Mouse (Mus musculus): ENCODE measurements around the gene Chic2. TPM values are rescaled to one million over a fixed set of nuclear protein-coding genes. Genes with fewer than 3 reads are reported as not detected.

Chic2 gene
- total RNA-seq, 1 experiment: 38.9 TPM

- no peaks in the 10 kb centered on the region for H3K36me3 ChIP-seq (ENCODE audit: control insufficient read depth, insufficient read depth, low read length, poor library complexity, severe bottlenecking)
- peak; percentile 60 for DNase-seq (ENCODE audit: low read depth, low spot score)
- in situ Hi-C loops (cut with MboI; ENCODE audit: low sequenced_read_pairs in 2 of 2, unreplicated experiment in 2 of 2): no loop called here
- H3K9me3 ChIP-seq (ENCODE audit: control insufficient read depth, insufficient read depth, low read depth, low read length): no peaks in the 10 kb centered on the region
- TF ChIP-seq ZC3H11A (IDR thresholded peaks at IDR 0.05; ENCODE audit: borderline replicate concordance, low read depth, low read length): peak; percentile 54; the same call in 1 of the 2 replicates
- peak; percentile 72 for TF ChIP-seq ZNF384 (IDR thresholded peaks at IDR 0.05; ENCODE audit: low read depth, low read length)
- TF ChIP-seq MAFK (IDR thresholded peaks at IDR 0.05; ENCODE audit: insufficient read depth, low read depth, low read length): 0 out of 2 replicates have a peak, but pooled peaks have one; percentile 7
- TF ChIP-seq HCFC1 (IDR thresholded peaks at IDR 0.05; ENCODE audit: borderline replicate concordance, insufficient read depth, low read length): no peak
- no peak for TF ChIP-seq CHD2 (IDR thresholded peaks at IDR 0.05; ENCODE audit: low read depth, low read length)
- peaks cover 0 to 2% of the 10 kb centered on the region in 2 experiments; a peak in 1 of 4 replicates for H3K4me1 ChIP-seq (ENCODE audit: control insufficient read depth in 2 of 2, insufficient read depth in 2 of 2, low read length in 2 of 2, poor library complexity in 1 of 2)
- H3K9ac ChIP-seq (ENCODE audit: insufficient read depth, low read depth, low read length, poor library complexity, severe bottlenecking): no peak overlapping the region
- no peak overlapping the region for H3K27ac ChIP-seq (ENCODE audit: insufficient read depth, low read depth, low read length, poor library complexity, severe bottlenecking)
- no peak overlapping the region for H3K4me3 ChIP-seq (ENCODE audit: insufficient read depth in 1 of 2, low read depth in 1 of 2, low read length in 2 of 2, poor library complexity in 1 of 2, severe bottlenecking in 1 of 2)
Observed at GRCm38 (mm10) chr5:74960840-74961543, 83.6 kb downstream of the Chic2 start.

GRCm38 (mm10) chr5:74960306-74960705, 84.3 kb downstream of the Chic2 start:
- TF ChIP-seq HCFC1 (IDR thresholded peaks at IDR 0.05; ENCODE audit: borderline replicate concordance, insufficient read depth, low read length) (no peak), ZNF384 (IDR thresholded peaks at IDR 0.05; ENCODE audit: low read depth, low read length) (no peak), CHD2 (IDR thresholded peaks at IDR 0.05; ENCODE audit: low read depth, low read length) (no peak), MAFK (IDR thresholded peaks at IDR 0.05; ENCODE audit: insufficient read depth, low read depth, low read length) (no peak), ZC3H11A (IDR thresholded peaks at IDR 0.05; ENCODE audit: borderline replicate concordance, low read depth, low read length) (no peak)
- Histone ChIP-seq H3K4me3 (ENCODE audit: insufficient read depth in 1 of 2, low read depth in 1 of 2, low read length in 2 of 2, poor library complexity in 1 of 2, severe bottlenecking in 1 of 2) (no peak overlapping the region), H3K9ac (ENCODE audit: insufficient read depth, low read depth, low read length, poor library complexity, severe bottlenecking) (no peak overlapping the region), H3K36me3 (ENCODE audit: control insufficient read depth, insufficient read depth, low read length, poor library complexity, severe bottlenecking) (no peaks in the 10 kb centered on the region), H3K27ac (ENCODE audit: insufficient read depth, low read depth, low read length, poor library complexity, severe bottlenecking) (no peak overlapping the region), H3K9me3 (ENCODE audit: control insufficient read depth, insufficient read depth, low read depth, low read length) (no peaks in the 10 kb centered on the region), H3K4me1 (ENCODE audit: control insufficient read depth in 2 of 2, insufficient read depth in 2 of 2, low read length in 2 of 2, poor library complexity in 1 of 2) (peaks cover 0 to 2% of the 10 kb centered on the region in 2 experiments; a peak in 1 of 4 replicates)
- no peak for DNase-seq (ENCODE audit: low read depth, low spot score)
- in situ Hi-C loops (cut with MboI; ENCODE audit: low sequenced_read_pairs in 2 of 2, unreplicated experiment in 2 of 2): no loop called here

DNA sequence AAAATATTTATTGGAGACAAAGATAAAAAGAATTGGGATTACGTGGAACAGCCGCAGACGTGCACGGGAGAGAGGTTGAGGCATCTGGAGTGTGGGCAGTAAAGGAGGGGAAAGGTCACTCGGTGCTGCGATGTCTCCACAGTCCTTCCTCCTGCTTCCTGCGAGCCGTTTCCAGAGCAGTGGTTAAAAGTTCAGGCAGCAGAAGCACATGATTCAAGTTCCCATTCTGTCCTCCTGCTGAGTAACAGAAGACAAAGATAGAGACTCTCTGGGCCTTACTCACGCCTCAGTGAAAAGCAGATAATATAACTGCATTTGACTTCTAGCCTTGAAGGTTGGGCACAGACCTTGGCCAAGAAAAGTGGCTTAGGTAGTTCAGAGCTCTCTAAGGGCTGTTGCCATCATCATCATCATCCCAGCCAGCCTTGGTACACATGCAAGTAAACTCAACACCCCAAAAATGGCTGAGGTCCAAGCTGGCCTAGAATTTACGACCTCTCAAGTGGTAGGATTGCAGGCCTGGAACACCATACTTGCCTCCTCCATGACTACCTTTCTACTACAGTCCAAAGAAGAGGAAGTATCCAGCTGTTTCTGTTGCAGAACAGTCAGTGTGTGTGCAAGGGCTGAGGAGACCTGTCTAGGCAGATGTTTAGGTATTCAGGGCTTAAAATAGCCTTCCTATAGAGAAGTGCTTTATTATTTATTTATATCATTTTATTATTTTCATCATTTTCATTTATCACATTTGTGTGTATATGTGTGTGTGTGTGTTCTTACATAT, 87.1 kb downstream of the Chic2 start:
- Histone ChIP-seq H3K36me3 (ENCODE audit: control insufficient read depth, insufficient read depth, low read length, poor library complexity, severe bottlenecking) (no peaks in the 10 kb centered on the region), H3K4me1 (ENCODE audit: control insufficient read depth in 2 of 2, insufficient read depth in 2 of 2, low read length in 2 of 2, poor library complexity in 1 of 2) (peaks cover 0 to 4% of the 10 kb centered on the region in 2 experiments; a peak in 2 of 4 replicates), H3K27ac (ENCODE audit: insufficient read depth, low read depth, low read length, poor library complexity, severe bottlenecking) (no peak overlapping the region), H3K9me3 (ENCODE audit: control insufficient read depth, insufficient read depth, low read depth, low read length) (no peaks in the 10 kb centered on the region), H3K9ac (ENCODE audit: insufficient read depth, low read depth, low read length, poor library complexity, severe bottlenecking) (no peak overlapping the region), H3K4me3 (ENCODE audit: insufficient read depth in 1 of 2, low read depth in 1 of 2, low read length in 2 of 2, poor library complexity in 1 of 2, severe bottlenecking in 1 of 2) (no peak overlapping the region)
- in situ Hi-C loops (cut with MboI; ENCODE audit: low sequenced_read_pairs in 2 of 2, unreplicated experiment in 2 of 2): no loop called here
- no peak for DNase-seq (ENCODE audit: low read depth, low spot score)
- TF ChIP-seq ZC3H11A (IDR thresholded peaks at IDR 0.05; ENCODE audit: borderline replicate concordance, low read depth, low read length): no peak

- no peak for TF ChIP-seq MAFK (IDR thresholded peaks at IDR 0.05; ENCODE audit: insufficient read depth, low read depth, low read length)
- no peak for TF ChIP-seq ZC3H11A (IDR thresholded peaks at IDR 0.05; ENCODE audit: borderline replicate concordance, low read depth, low read length)
- TF ChIP-seq CHD2 (IDR thresholded peaks at IDR 0.05; ENCODE audit: low read depth, low read length): no peak
- no peak for TF ChIP-seq HCFC1 (IDR thresholded peaks at IDR 0.05; ENCODE audit: borderline replicate concordance, insufficient read depth, low read length)
- no peak for TF ChIP-seq ZNF384 (IDR thresholded peaks at IDR 0.05; ENCODE audit: low read depth, low read length)
Observed at GRCm38 (mm10) chr5:74956335-74956734, 88.2 kb downstream of the Chic2 start.

More at GRCm38 (mm10) chr5:74956335-74956734, 88.2 kb downstream of the Chic2 start:
- in situ Hi-C loops (cut with MboI; ENCODE audit: low sequenced_read_pairs in 2 of 2, unreplicated experiment in 2 of 2): no loop called here
- H3K4me1 ChIP-seq (ENCODE audit: control insufficient read depth in 2 of 2, insufficient read depth in 2 of 2, low read length in 2 of 2, poor library complexity in 1 of 2): peaks cover 0 to 4% of the 10 kb centered on the region in 2 experiments; a peak in 2 of 4 replicates
- no peak overlapping the region for H3K27ac ChIP-seq (ENCODE audit: insufficient read depth, low read depth, low read length, poor library complexity, severe bottlenecking)
- H3K9me3 ChIP-seq (ENCODE audit: control insufficient read depth, insufficient read depth, low read depth, low read length): no peaks in the 10 kb centered on the region
- DNase-seq (ENCODE audit: low read depth, low spot score): no peak
- no peaks in the 10 kb centered on the region for H3K36me3 ChIP-seq (ENCODE audit: control insufficient read depth, insufficient read depth, low read length, poor library complexity, severe bottlenecking)
- H3K4me3 ChIP-seq (ENCODE audit: insufficient read depth in 1 of 2, low read depth in 1 of 2, low read length in 2 of 2, poor library complexity in 1 of 2, severe bottlenecking in 1 of 2): no peak overlapping the region
- no peak overlapping the region for H3K9ac ChIP-seq (ENCODE audit: insufficient read depth, low read depth, low read length, poor library complexity, severe bottlenecking)

Measured in ES-E14 (cell line).